Mouse (Mus musculus) cerebellum, adult 2 months (tissue): ENCODE results near the gene Gm49450. TPM values are rescaled to one million over a fixed set of nuclear protein-coding genes. Genes with fewer than 3 reads are reported as not detected.

Experiments
- DNase-seq, 2 experiments: peaks; one replicate each; pipeline ENCODE4 v3.0.0; 2021
- H3K27ac ChIP-seq: fragments of 200-500 bp; 2 replicates; pipeline ENCODE4 v1.5.1; 2012; ENCODE audit warnings: low read length, control low read depth, inconsistent platforms; ENCODE audit not compliant: insufficient read depth
- H3K27me3 ChIP-seq: fragments of 200-500 bp; 2 replicates; pipeline ENCODE4 v1.6.1; 2012; ENCODE audit warnings: inconsistent platforms, mild to moderate bottlenecking, low read length, moderate library complexity; ENCODE audit not compliant: control insufficient read depth, insufficient read depth
- H3K4me1 ChIP-seq: fragments of 200-500 bp; 2 replicates; pipeline ENCODE4 v1.6.1; 2011; ENCODE audit warnings: low read length; ENCODE audit not compliant: control insufficient read depth, insufficient read depth
- H3K4me3 ChIP-seq: fragments of 200-500 bp; replicated peaks from 2 replicates; pipeline ENCODE3; 2011; ENCODE audit warnings: mild to moderate bottlenecking, low read depth, low read length, control low read depth; ENCODE audit not compliant: insufficient read depth
- CTCF ChIP-seq: fragments of 200-500 bp; IDR thresholded peaks from 2 replicates; pipeline ENCODE4 v1.5.1; 2011; ENCODE audit warnings: low read depth, mild to moderate bottlenecking, control low read depth, low read length, moderate library complexity, borderline replicate concordance; ENCODE audit not compliant: insufficient read depth
- POLR2A ChIP-seq: fragments of 200-500 bp; IDR thresholded peaks from 2 replicates; pipeline ENCODE4 v1.6.1; 2011; ENCODE audit warnings: low read length, control low read depth, borderline replicate concordance; ENCODE audit not compliant: insufficient read depth
- WGBS: fragments of 180-500 bp; shearing (Covaris S2); methylation state at CpG from one replicate; pipeline ENCODE4 v1.1.7; 2018; 5-methylcytosine and 5-hydroxymethylcytosine counted together
- polyA plus RNA-seq: library from polyadenylated mRNA; depleted of rRNA; stranded (reverse); fragments of >200 nt; gene quantifications from 2 replicates; pipeline ENCODE4 v1.2.3, GENCODE M21; 2012

Gm49450 gene
- polyA plus RNA-seq, 1 experiment = 0.75 TPM

GRCm38 (mm10) chr15:98897928-98898800 lies 55.2 kb downstream of the Gm49450 start, which contains the start of gene Dhh:
Dhh (minus strand) TSS chr15:98898540.
- 4% methylated on average over 41 of the region's 41 CpGs for WGBS
- H3K27me3 ChIP-seq = peaks cover 1% of the 10 kb centered on the region; the same call in 1 of the 2 replicates
- no peak within 1 kb of the TSS for H3K4me3 ChIP-seq
- H3K4me1 ChIP-seq = peaks cover 6% of the 10 kb centered on the region
- DNase-seq = no peak
- TF ChIP-seq CTCF (no peak), POLR2A (no peak)
- H3K27ac ChIP-seq = no peak within 1 kb of the TSS

- DNase-seq = no peak
- Histone ChIP-seq H3K4me1 (peaks cover 6% of the 10 kb centered on the region), H3K4me3 (no peak overlapping the region), H3K27ac (no peak overlapping the region), H3K27me3 (peaks cover 1% of the 10 kb centered on the region; the same call in 1 of the 2 replicates)
- TF ChIP-seq POLR2A = no peak
- TF ChIP-seq CTCF = no peak
- WGBS = 39% methylated on average over 10 of the region's 10 CpGs
These were observed 55.9 kb downstream of the Gm49450 start for GRCm38 (mm10) chr15:98897495-98897894.

DNA sequence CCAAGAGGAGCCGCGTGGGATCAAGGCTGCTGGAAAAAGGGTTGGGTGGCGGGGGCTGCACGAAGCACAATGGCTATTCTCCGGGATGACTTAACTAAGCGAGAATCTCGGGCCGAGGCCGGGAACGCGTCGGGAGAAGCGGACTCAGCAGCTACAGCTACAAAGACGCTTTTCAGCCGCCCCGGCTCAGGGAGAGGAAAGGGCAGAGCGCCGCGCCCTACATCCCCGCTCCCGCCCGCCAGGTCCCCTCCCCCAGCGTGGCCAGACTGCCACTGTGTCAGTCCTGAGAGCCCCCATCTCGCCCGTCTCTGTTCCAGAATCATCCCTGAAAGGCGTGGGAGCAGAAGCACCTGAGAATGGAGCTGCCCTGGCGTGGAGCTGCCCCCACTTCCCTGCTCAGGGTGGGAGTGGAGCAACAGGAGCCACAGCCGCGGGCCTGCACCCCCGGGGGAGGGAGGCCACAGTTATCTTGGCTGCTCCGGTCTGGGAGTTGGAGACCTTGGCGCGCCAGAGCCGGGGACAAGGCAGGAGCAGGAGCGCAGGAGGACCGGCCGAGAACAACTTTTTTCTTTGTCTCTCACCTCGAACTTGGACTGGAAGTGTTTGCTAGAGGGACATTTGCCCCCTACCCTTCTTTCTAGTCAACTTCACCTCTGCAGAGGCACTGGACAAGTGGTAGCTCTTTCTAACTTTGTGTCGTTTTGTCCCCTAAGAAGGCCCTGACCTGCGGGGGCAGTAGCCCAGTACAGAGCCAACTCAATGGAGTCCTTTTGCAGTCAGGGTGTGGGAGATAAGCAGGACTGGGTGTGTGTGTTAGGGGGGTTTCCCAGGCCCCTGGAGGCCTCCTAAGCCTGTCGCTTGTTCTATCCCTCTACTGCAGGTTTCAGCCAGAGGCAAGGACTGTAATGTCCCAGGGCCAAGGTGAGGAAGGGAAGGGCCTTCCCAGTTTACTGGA lies 57.4 kb downstream of the Gm49450 start:
- TF ChIP-seq CTCF (no peak), POLR2A (no peak)
- peaks cover 6% of the 10 kb centered on the region for H3K4me1 ChIP-seq
- H3K4me3 ChIP-seq = no peak overlapping the region
- peaks cover 1% of the 10 kb centered on the region; the same call in 1 of the 2 replicates for H3K27me3 ChIP-seq
- no peak overlapping the region for H3K27ac ChIP-seq
- no peak for DNase-seq
- WGBS = 21% methylated on average over 41 of the region's 41 CpGs

DNA sequence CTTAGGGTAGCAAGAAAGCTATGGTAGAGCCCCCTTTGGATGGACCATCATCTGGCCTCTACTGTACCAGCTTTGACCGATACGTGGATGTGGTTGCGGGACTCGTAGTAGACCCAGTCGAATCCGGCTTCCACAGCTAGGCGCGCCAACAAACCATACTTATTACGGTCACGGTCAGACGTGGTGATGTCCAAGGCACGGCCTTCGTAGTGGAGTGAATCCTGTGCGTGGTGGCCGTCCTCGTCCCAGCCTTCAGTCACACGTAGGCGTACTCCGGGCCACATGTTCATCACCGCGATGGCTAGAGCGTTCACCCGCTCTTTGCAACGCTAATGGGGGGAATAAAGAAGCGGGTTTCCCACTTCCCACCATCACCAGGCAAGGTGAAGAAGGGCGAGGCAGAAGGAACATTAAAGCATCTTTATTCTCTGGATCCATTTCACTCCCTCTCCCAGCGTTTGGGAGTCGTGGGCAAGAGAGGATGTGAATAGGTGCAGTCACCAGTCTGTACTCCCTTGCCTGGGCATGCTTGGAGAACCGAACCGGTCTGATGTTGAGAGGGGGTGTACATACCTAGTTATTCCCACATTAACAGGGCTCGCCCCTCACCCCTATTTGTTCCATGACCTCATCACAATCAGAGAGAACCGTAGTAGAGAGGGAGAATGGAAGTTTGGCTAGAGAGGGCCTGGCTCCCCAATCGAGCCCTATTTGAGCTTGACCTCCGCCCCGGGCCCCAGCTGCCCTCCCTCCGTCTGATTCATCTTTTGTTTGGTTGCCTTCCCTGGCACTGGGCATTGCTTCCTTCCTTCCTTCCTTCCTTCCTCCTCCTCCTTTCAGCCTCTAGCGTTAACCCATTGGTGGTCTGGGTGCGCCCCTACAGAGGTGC lies 58.4 kb downstream of the Gm49450 start:
- Histone ChIP-seq H3K4me1 (peaks cover 6% of the 10 kb centered on the region), H3K27me3 (peaks cover 1% of the 10 kb centered on the region; the same call in 1 of the 2 replicates), H3K27ac (no peak overlapping the region), H3K4me3 (no peak overlapping the region)
- TF ChIP-seq CTCF (no peak), POLR2A (no peak)
- WGBS = 50% methylated on average over 38 of the region's 38 CpGs
- DNase-seq = no peak

DNA sequence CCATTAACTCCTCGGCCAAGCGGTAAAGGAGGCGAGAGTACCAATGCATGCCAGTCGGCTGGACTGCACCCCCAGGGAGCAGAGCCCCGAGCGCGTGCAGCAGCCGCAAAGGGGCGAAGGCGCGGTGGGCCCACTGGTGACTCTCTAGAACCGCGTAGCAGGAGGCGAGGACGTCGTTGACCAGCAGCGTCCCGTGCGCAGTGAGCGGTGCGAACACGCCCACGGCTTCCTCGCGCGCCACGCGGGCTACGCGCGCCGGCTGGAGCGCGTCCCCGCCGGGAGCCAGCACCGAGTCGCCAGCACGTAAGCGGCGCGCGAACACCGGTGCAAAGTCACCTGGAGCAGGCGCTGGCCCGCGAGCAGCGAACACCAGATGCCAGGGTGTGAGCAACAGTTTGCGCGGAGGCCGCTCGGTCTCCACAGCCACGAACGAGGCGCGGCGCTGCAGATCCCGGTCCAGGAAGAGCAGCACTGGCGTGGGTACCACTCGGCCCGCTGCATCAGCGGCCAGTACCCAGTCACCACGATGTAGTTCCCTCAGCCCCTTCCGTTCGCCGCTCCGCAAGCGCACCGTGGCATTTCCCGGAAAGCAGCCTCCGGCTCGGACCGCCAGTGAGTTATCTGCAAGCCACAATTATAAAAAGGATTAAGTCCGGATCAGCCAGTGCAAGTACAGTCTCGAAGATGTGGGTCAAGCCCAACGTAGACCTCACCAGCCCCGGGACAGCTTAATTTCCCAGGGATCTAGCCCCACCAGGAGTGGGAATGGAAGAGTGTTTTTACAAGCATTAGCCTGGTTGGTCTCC lies 59.2 kb downstream of the Gm49450 start, which contains the start of gene Rhebl1:
Gene Rhebl1 (minus strand): TSS at position 601 of the 806 bp plus-strand sequence.
- H3K27ac ChIP-seq = no peak within 1 kb of the TSS

DNA sequence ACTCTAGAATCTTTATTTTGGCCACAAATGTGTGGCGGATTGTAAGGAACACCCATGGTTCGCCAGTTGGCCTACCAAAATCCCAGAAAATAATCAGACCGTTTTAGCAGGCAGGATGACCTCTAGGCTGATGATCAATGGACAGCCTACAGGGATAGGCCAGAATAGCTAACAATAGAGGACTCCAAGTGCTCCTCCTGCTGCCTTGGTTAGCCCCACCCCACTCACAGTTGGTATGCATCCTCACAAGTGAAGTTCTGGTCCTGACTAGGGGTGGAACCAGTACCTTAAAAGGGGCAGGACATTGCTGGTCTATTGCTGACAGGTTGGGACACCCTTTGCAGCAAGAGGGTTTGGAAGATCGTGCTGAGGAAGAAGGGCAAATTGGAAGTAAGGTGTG lies 60.3 kb downstream of the Gm49450 start:
- WGBS = 84% methylated on average over 4 of the region's 4 CpGs
- Histone ChIP-seq H3K27me3 (peaks cover 1% of the 10 kb centered on the region; the same call in 1 of the 2 replicates), H3K4me3 (no peak overlapping the region), H3K27ac (no peak overlapping the region), H3K4me1 (peaks cover 6% of the 10 kb centered on the region)
- DNase-seq = no peak
- TF ChIP-seq POLR2A = no peak
- no peak for TF ChIP-seq CTCF

More for the DNA sequence above, 59.2 kb downstream of the Gm49450 start, which contains the start of gene Rhebl1:
- peak; percentile 60 to 63 for DNase-seq
- peaks cover 6% of the 10 kb centered on the region for H3K4me1 ChIP-seq
- under 1% methylated on average over 77 of the region's 77 CpGs for WGBS
- H3K27me3 ChIP-seq = peaks cover 1% of the 10 kb centered on the region; the same call in 1 of the 2 replicates
- TF ChIP-seq POLR2A (no peak), CTCF (no peak)
- peak within 1 kb of the TSS; percentile 36 for H3K4me3 ChIP-seq
